ENCODE assay signal across 35 mouse cellular contexts in genomic region chr1:51089803-51090202, GRCm38 (mm10).
"Had no signal": no experiment of that assay in that cellular context is flagged by ENCODE, and none has a peak within 500 bp of the region (broad histone marks: within the 10 kb centered on the region; RNA-seq: fewer than 3 reads in every experiment).

No protein-coding gene starts in this region.

- H3K9me3 ChIP-seq: heart, embryonic 10.5 days; heart, embryonic 12.5 days; heart, embryonic 13.5 days; heart, embryonic 15.5 days; hindbrain, embryonic 10.5 days; hindbrain, embryonic 12.5 days; hindbrain, embryonic 13.5 days; hindbrain, embryonic 15.5 days; intestine, embryonic 15.5 days; kidney, embryonic 15.5 days had no signal

- ATAC-seq: hindbrain, embryonic 16.5 days; hindbrain, postnatal 0 days; inflammation-experienced regulatory T-cells, adult 6 months; intestine, embryonic 15.5 days; intestine, embryonic 16.5 days; intestine, postnatal 0 days had no signal

- H3K9ac ChIP-seq: heart, embryonic 12.5 days; heart, embryonic 13.5 days; heart, embryonic 15.5 days; hindbrain, embryonic 12.5 days; hindbrain, embryonic 13.5 days; hindbrain, embryonic 14.5 days; hindbrain, embryonic 15.5 days; intestine, embryonic 15.5 days; kidney, embryonic 15.5 days had no signal

- H3K36me3 ChIP-seq: heart, embryonic 10.5 days; heart, embryonic 12.5 days; heart, embryonic 13.5 days; heart, embryonic 15.5 days; hindbrain, embryonic 10.5 days; hindbrain, embryonic 12.5 days; hindbrain, embryonic 13.5 days; hindbrain, embryonic 15.5 days; intestine, embryonic 15.5 days; kidney, embryonic 15.5 days had no signal

- H3K4me1 ChIP-seq: heart, embryonic 10.5 days; heart, embryonic 12.5 days; heart, embryonic 13.5 days; heart, embryonic 15.5 days; hindbrain, embryonic 10.5 days; hindbrain, embryonic 12.5 days; hindbrain, embryonic 13.5 days; hindbrain, embryonic 15.5 days; intestine, embryonic 15.5 days; kidney, embryonic 15.5 days had no signal

- H3K4me3 ChIP-seq: heart, embryonic 10.5 days; heart, embryonic 12.5 days; heart, embryonic 13.5 days; heart, embryonic 15.5 days; hindbrain, embryonic 10.5 days; hindbrain, embryonic 12.5 days; hindbrain, embryonic 13.5 days; hindbrain, embryonic 15.5 days; intestine, embryonic 15.5 days; kidney, embryonic 15.5 days; layer of hippocampus, adult 2 months had no signal

- H3K4me2 ChIP-seq: heart, embryonic 11.5 days; heart, embryonic 12.5 days; heart, embryonic 13.5 days; heart, embryonic 15.5 days; hindbrain, embryonic 12.5 days; hindbrain, embryonic 13.5 days; hindbrain, embryonic 14.5 days; hindbrain, embryonic 15.5 days; intestine, embryonic 15.5 days; kidney, embryonic 15.5 days had no signal

- H3K27me3 ChIP-seq: heart, embryonic 12.5 days; heart, embryonic 13.5 days; heart, embryonic 15.5 days; hindbrain, embryonic 12.5 days; hindbrain, embryonic 13.5 days; hindbrain, embryonic 15.5 days; intestine, embryonic 15.5 days; kidney, embryonic 15.5 days had no signal

- H3K27ac ChIP-seq: heart, embryonic 10.5 days; heart, embryonic 13.5 days; heart, embryonic 15.5 days; hindbrain, embryonic 10.5 days; hindbrain, embryonic 12.5 days; hindbrain, embryonic 13.5 days; hindbrain, embryonic 14.5 days; hindbrain, embryonic 15.5 days; hindbrain, postnatal 0 days; intestine, embryonic 15.5 days; kidney, embryonic 15.5 days; kidney, postnatal 0 days; layer of hippocampus, adult 2 months had no signal

- DNase-seq: heart, postnatal 10 days; heart, postnatal 14 days; heart, postnatal 36 days; heart, postnatal 4 days; kidney, adult 11 months; kidney, adult 18-20 months; kidney, adult 2 months; kidney, adult 8-10 months; kidney, adult 9 months; kidney, postnatal 10 days; kidney, postnatal 14 days; kidney, postnatal 25 days; kidney, postnatal 36 days; kidney, postnatal 4 days; layer of hippocampus, adult 9-11 months; layer of hippocampus, postnatal 36 days had no signal
